Mouse (Mus musculus): ENCODE data around the gene Tmem156.

Tmem156 gene

GRCm38 (mm10) chr5:65096082-65096481 is 4.2 kb upstream of the Tmem156 start:
- no peak for DNase-seq

- DNase-seq, result no peak
Observed at GRCm38 (mm10) chr5:65094902-65095545, 3.1 kb upstream of the Tmem156 start.

- no peak for DNase-seq
Observed at GRCm38 (mm10) chr5:65093769-65094168, 1.8 kb upstream of the Tmem156 start.

- DNase-seq, result no peak
Observed at GRCm38 (mm10) chr5:65091184-65091858, 611 bp downstream of the Tmem156 start.

DNA sequence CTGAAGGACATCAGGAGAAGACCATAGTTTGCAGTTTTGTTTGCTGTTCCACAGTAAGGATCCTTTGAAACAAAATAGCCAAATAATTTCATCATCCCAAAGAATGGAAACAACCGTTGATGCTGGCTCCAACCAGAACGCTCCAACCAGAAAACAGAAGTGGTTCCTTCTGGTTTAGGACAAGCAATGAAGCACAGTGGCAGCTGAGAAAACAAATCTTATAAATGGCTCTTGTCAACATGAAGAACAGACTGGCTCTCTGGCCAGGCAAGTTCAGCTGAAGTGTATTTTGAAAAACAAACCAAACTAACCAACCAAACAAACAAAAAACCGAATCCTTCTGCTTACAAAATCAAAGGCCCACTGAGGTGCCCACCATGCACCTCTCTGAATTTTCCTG is 2.2 kb downstream of the Tmem156 start:
- no peak for DNase-seq

- no peak for DNase-seq
Observed at GRCm38 (mm10) chr5:65086522-65086921, 5.4 kb downstream of the Tmem156 start.

- no peak for DNase-seq
Observed at GRCm38 (mm10) chr5:65081836-65082235, 10.1 kb downstream of the Tmem156 start.

- DNase-seq, result no peak
Observed at GRCm38 (mm10) chr5:65079881-65080280, 12.1 kb downstream of the Tmem156 start.

DNA sequence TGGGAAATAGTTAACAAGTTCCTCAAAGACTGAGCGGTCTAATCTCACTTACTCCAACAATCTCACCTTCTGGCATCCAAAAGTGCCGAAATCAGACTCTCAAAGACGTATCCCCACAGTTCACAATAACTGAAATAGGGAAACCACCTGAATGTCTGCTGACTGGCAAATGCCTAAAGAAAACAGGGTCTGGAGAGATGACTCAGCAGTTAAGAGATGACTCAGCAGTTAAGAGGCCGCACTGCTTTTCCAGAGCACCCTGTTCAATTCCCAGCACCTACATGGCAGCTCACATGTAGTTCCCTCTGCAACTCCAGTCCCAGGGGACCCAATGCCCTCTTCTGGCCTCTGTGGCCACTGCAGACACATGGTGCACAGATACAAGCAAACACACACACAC is 13.9 kb downstream of the Tmem156 start:
- DNase-seq, result no peak

DNA sequence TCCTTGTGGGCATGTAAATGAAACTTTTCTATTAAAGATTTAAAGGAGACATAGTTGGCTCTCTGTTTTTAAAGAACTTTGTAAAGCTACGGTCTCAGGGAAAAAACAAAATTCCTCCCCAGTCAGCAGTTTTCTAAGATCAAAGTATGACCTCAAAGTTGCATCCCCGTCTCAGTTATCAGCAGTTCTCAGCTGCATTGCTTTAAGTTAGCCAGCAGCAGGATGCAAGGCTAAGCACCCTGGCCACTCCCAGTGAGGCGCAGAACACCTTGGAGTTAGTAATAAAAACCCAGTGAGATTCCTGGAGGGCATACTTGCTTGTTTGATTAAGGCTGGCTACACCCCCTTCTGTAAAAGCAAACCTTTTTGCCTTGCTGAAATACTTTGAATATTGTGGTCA is 15.2 kb downstream of the Tmem156 start:
- no peak for DNase-seq

GRCm38 (mm10) chr5:65076087-65076486 is 15.8 kb downstream of the Tmem156 start:
- no peak for DNase-seq

GRCm38 (mm10) chr5:65074693-65075092 is 17.2 kb downstream of the Tmem156 start:
- no peak for DNase-seq

DNA sequence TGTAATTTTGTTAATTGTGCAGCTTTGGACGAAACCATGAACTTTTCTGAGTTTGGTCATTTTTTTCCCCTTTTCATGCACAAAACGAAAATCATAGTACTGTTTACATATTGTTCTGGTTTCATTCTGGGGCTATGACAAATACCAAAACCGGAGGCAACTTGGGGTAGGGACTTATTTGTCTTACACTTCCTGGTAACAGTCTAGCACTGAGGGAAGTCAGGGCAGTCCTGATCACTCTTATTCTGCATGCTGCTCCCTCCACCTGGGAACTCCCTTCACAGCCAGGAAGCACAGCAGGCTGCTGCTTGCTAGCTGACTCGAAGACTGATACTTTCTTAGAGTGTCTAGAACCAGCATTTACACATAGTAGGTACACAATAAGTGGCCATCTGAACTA is 18.7 kb downstream of the Tmem156 start:
- no peak for DNase-seq

DNA sequence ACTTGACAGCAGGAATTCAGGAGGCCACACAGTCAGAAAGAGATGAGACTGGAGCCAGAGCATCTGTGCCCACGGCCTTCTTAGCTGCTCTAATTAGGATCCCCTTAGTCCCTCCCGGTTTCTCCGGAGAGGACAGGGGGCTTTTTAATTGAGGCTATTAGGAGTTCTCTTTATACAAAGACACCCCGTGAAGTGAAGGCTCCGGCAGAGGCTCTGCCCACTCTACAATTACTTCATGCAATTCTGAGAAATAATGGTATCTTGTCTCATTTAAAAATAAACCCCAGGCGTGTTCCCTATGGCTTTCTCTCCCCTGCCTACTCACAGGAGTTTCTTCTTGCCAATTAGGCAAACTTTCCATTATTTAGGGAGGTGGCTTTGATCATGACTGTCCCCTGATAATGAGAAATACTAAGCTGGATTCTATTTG is 20.2 kb downstream of the Tmem156 start:
- DNase-seq, result no peak

- DNase-seq, result no peak
Observed at GRCm38 (mm10) chr5:65069872-65070271, 22.1 kb downstream of the Tmem156 start.

GRCm38 (mm10) chr5:65068166-65068565 is 23.8 kb downstream of the Tmem156 start:
- no peak for DNase-seq

GRCm38 (mm10) chr5:65063266-65063665 is 28.7 kb downstream of the Tmem156 start:
- DNase-seq, result no peak

DNA sequence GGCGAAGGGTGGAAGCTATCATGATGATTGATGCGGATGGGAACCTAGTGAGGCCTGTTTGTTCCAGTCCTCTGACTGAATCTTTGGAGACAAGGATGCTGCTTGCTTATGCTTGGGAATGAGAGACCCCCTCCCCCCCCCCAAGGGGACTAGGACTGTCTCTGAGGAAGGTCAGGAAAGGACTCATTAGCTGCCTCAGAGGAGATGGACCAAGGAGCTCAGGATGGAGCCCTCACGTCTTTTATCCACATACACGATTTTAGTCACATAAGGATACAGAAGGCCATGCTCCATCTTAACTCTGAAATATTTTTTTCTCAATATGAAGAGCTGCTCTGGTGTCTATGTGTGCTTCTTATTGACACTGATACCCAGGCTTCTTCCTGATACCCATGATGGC is 29.7 kb downstream of the Tmem156 start:
- no peak for DNase-seq

GRCm38 (mm10) chr5:65059806-65060205 is 32.1 kb downstream of the Tmem156 start:
- DNase-seq, result no peak

- no peak for DNase-seq
Observed at GRCm38 (mm10) chr5:65057596-65057995, 34.3 kb downstream of the Tmem156 start.

- DNase-seq, result no peak
Observed at GRCm38 (mm10) chr5:65051513-65051912, 40.4 kb downstream of the Tmem156 start.

- DNase-seq, result no peak
Observed at GRCm38 (mm10) chr5:65049880-65050279, 42.1 kb downstream of the Tmem156 start.

- no peak for DNase-seq
Observed at GRCm38 (mm10) chr5:65047285-65047855, 44.6 kb downstream of the Tmem156 start.
